10 mouse cellular contexts compared by ENCODE assay signal in genomic region chr9:32791699-32792098, GRCm38 (mm10).
DNase-seq lines count a peak whose midpoint lies in the region; ATAC-seq lines count a peak whose summit lies in the region.
"Had no signal": no experiment of that assay in that cellular context is flagged by ENCODE, and none has a peak within 500 bp of the region (broad histone marks: within the 10 kb centered on the region; RNA-seq: fewer than 3 reads in every experiment).

No protein-coding gene starts in this region.

- H3K36me3 ChIP-seq in kidney, embryonic 15.5 days, result no peaks in the 10 kb centered on the region
- no peaks in the 10 kb centered on the region for H3K36me3 ChIP-seq in forebrain, embryonic 11.5 days (ENCODE audit: control insufficient read depth, insufficient read depth, low read length)
- H3K36me3 ChIP-seq: heart, embryonic 15.5 days had no signal

- DNase-seq in kidney, postnatal 10 days, result no peak
- DNase-seq in embryo, embryonic 10 days (ENCODE audit: low spot score), result peak; percentile 70
- DNase-seq in forelimb bud, embryonic 11.5 days (ENCODE audit: low read depth, low spot score), result peak; percentile 14
- peak; percentile 30 for DNase-seq in heart, postnatal 4 days
- DNase-seq in forebrain, embryonic 11.5 days (ENCODE audit: low spot score), result no peak
- DNase-seq in lung, postnatal 4 days, result no peak
- DNase-seq in thymus, postnatal 10 days (ENCODE audit: low spot score in 2 of 2), result no peak

- H3K9me3 ChIP-seq in kidney, embryonic 15.5 days (replicated peaks), result no peaks in the 10 kb centered on the region
- no peaks in the 10 kb centered on the region for H3K9me3 ChIP-seq in forebrain, embryonic 11.5 days (ENCODE audit: control insufficient read depth, low read length)
- H3K9me3 ChIP-seq: heart, embryonic 15.5 days had no signal

- no peak overlapping the region for H3K27ac ChIP-seq in kidney, embryonic 15.5 days
- H3K27ac ChIP-seq in forebrain, embryonic 11.5 days (ENCODE audit: low read depth, low read length), result no peak overlapping the region
- H3K27ac ChIP-seq: heart, embryonic 15.5 days had no signal

- H3K9ac ChIP-seq in kidney, embryonic 15.5 days, result no peak overlapping the region
- H3K9ac ChIP-seq in forebrain, embryonic 11.5 days (ENCODE audit: low read length), result no peak overlapping the region
- H3K9ac ChIP-seq: heart, embryonic 15.5 days had no signal

- H3K4me3 ChIP-seq in kidney, embryonic 15.5 days (replicated peaks), result no peak overlapping the region
- no peak overlapping the region for H3K4me3 ChIP-seq in forebrain, embryonic 11.5 days (ENCODE audit: low read depth, low read length)
- H3K4me3 ChIP-seq: heart, embryonic 15.5 days had no signal

- H3K27me3 ChIP-seq in kidney, embryonic 15.5 days, result no peaks in the 10 kb centered on the region
- no peaks in the 10 kb centered on the region for H3K27me3 ChIP-seq in forebrain, embryonic 11.5 days (ENCODE audit: control insufficient read depth, insufficient read depth, low read length)
- H3K27me3 ChIP-seq: CH12.LX; heart, embryonic 15.5 days had no signal

- H3K4me2 ChIP-seq in kidney, embryonic 15.5 days, result peak overlapping the region; percentile 20; the same call in 1 of the 2 replicates
- no peak overlapping the region for H3K4me2 ChIP-seq in forebrain, embryonic 11.5 days (ENCODE audit: low read depth, low read length, severe bottlenecking)
- H3K4me2 ChIP-seq: heart, embryonic 15.5 days had no signal

- ATAC-seq in kidney, embryonic 15.5 days (replicated peaks; ENCODE audit: low FRiP score), result peak; percentile 71; the same call in 1 of the 2 replicates
- ATAC-seq in forebrain, embryonic 11.5 days (replicated peaks; ENCODE audit: low FRiP score), result no peak

- H3K4me1 ChIP-seq in kidney, embryonic 15.5 days, result peaks cover 21% of the 10 kb centered on the region
- H3K4me1 ChIP-seq in forebrain, embryonic 11.5 days (replicated peaks; ENCODE audit: control insufficient read depth, insufficient read depth, low read length), result no peaks in the 10 kb centered on the region

- 27% methylated on average over 6 of the region's 6 CpGs for WGBS in kidney, embryonic 15.5 days
- WGBS in forebrain, embryonic 11.5 days, result 76% methylated on average over 6 of the region's 6 CpGs

Comparison
In these comparisons a context has a peak if more than half of its experiments do, and no peak if none do; other contexts are left out.
1. DNase-seq: peak in embryo, embryonic 10 days (single experiment), forelimb bud, embryonic 11.5 days (single experiment) and heart, postnatal 4 days (single experiment); none in kidney, postnatal 10 days (single experiment), forebrain, embryonic 11.5 days (single experiment), lung, postnatal 4 days (0 of 2) and thymus, postnatal 10 days (0 of 2).